Mouse (Mus musculus): ENCODE data around the gene Sln.

Sln gene

GRCm38 (mm10) chr9:53903215-53903842 is 53.4 kb downstream of the Sln start:
- in situ Hi-C loops (cut with MboI; ENCODE audit: low sequenced_read_pairs): no loop called here

Data from CH12F3 (cell line).